Comparison of ENCODE assay signal across 17 mouse cellular contexts in the genomic region with DNA sequence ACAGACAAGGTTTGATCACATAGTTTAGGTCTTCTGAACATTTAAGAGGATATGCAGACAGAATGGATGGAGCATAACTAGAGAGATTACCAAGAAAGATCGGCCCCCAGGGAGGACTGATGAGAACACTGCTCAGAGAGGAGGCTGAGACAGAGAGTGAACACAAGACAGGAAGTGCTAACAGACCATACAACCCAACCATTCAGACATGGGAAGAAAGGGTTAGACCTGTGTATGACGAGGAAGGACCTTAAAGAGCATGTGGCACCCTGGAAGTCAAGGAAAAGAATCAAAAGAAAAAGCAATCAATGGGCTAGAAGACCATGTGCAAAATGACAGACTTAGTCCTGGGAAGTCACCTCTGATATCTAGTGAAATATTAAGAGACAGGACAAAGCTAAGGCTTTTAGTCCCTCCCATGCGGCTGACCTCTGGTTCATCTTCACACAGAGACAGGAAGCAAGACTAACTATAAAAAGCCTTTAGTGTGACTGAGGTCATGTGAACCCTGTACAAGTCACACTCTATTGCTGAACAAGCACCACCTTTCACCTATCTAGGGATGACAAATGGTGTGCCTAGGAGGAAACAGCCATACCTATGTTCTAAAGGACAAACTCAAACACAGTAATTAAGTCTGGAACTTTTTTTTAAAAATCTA. TPM values are rescaled to one million over a fixed set of nuclear protein-coding genes. Genes with fewer than 3 reads are reported as not detected.
DNase-seq lines count a peak whose midpoint lies in the region; ATAC-seq lines count a peak whose summit lies in the region.
"Had no signal": no experiment of that assay in that cellular context is flagged by ENCODE, and none has a peak within 500 bp of the region (broad histone marks: within the 10 kb centered on the region; RNA-seq: fewer than 3 reads in every experiment).

No protein-coding gene starts in this region.

- H3K4me2 ChIP-seq in liver, embryonic 16.5 days (ENCODE audit: low read depth, low read length): no peak overlapping the region
- H3K4me2 ChIP-seq: hindbrain, embryonic 12.5 days; limb, embryonic 13.5 days; lung, embryonic 15.5 days had no signal

- H3K4me1 ChIP-seq in liver, embryonic 16.5 days (ENCODE audit: control insufficient read depth, low read depth, low read length): peaks cover 4% of the 10 kb centered on the region; the same call in 1 of the 2 replicates
- H3K4me1 ChIP-seq: hindbrain, embryonic 12.5 days had no signal

- H3K27me3 ChIP-seq in liver, embryonic 16.5 days (ENCODE audit: control insufficient read depth, insufficient read depth, low read depth, low read length): no peaks in the 10 kb centered on the region
- H3K27me3 ChIP-seq: hindbrain, embryonic 12.5 days; limb, embryonic 13.5 days; lung, embryonic 15.5 days had no signal

- no peaks in the 10 kb centered on the region for H3K36me3 ChIP-seq in liver, embryonic 16.5 days (ENCODE audit: control insufficient read depth, insufficient read depth)
- H3K36me3 ChIP-seq: lung, embryonic 15.5 days had no signal

- H3K27ac ChIP-seq in liver, embryonic 16.5 days (ENCODE audit: low read length): peak overlapping the region; percentile 30; the same call in 1 of the 2 replicates
- H3K27ac ChIP-seq: hindbrain, embryonic 12.5 days; limb, embryonic 13.5 days; lung, embryonic 15.5 days had no signal

- DNase-seq in kidney, adult 11 months: peak; percentile 43
- DNase-seq in kidney, adult 18-20 months: no peak
- DNase-seq in liver: no peak
- DNase-seq in adipocyte (ENCODE audit: low spot score): peak; percentile 60
- DNase-seq in natural killer cell, adult 2 months (ENCODE audit: low spot score in 2 of 2): peak; percentile 41 to 68
- no peak for DNase-seq in frontal cortex, postnatal 14 days (ENCODE audit: low spot score in 2 of 2)
- no peak for DNase-seq in right cerebral cortex, adult 2 months (ENCODE audit: low spot score in 2 of 2)
- DNase-seq: cerebellum, adult 9-11 months; gastrocnemius, postnatal 25 days; midbrain, embryonic 14.5 days; right cerebral cortex, postnatal 14 days; thymus, adult 18-20 months had no signal

- WGBS in liver, embryonic 16.5 days (ENCODE audit: insufficient replicate concordance): 53% methylated on average over 3 of the region's 3 CpGs

- H3K4me3 ChIP-seq in liver, embryonic 16.5 days (ENCODE audit: low read depth, low read length): no peak overlapping the region
- H3K4me3 ChIP-seq: hindbrain, embryonic 12.5 days; limb, embryonic 13.5 days; lung, embryonic 15.5 days had no signal

- no peaks in the 10 kb centered on the region for H3K9me3 ChIP-seq in liver, embryonic 16.5 days (replicated peaks; ENCODE audit: control insufficient read depth, low read length)
- H3K9me3 ChIP-seq: G1E; hindbrain, embryonic 12.5 days; limb, embryonic 13.5 days; lung, embryonic 15.5 days had no signal

- H3K9ac ChIP-seq in liver, embryonic 16.5 days (ENCODE audit: low read depth, low read length): no peak overlapping the region
- H3K9ac ChIP-seq: hindbrain, embryonic 12.5 days; limb, embryonic 13.5 days; lung, embryonic 15.5 days had no signal

- ATAC-seq in liver, embryonic 16.5 days (ENCODE audit: low read depth): no peak

RNA-seq across cellular contexts. Expression of gene Zfp239, which starts 12.9 kb away (rescaled TPM):
- 1.7 and 2.3 TPM in 2 replicates for polyA plus RNA-seq in liver, embryonic 16.5 days (2015; fragmentation: Nextera tagmentation; extraction: Ambion mirVana)

RNA-seq across cellular contexts. Expression of gene Hnrnpf, which starts 25.4 kb away (rescaled TPM):
- polyA plus RNA-seq in liver, embryonic 16.5 days (2015; fragmentation: Nextera tagmentation; extraction: Ambion mirVana): 420 and 472 TPM in 2 replicates

RNA-seq across cellular contexts. Expression of gene Zfp637, which starts 33.8 kb away (rescaled TPM):
- polyA plus RNA-seq in liver, embryonic 16.5 days (2015; fragmentation: Nextera tagmentation; extraction: Ambion mirVana): 28.9 and 30.6 TPM in 2 replicates

Comparison
In these comparisons a context has a peak if more than half of its experiments do, and no peak if none do; other contexts are left out.
1. DNase-seq: peak in kidney, adult 11 months (single experiment), adipocyte (single experiment) and natural killer cell, adult 2 months (2 of 2); none in kidney, adult 18-20 months (single experiment), liver (single experiment), frontal cortex, postnatal 14 days (0 of 2) and right cerebral cortex, adult 2 months (0 of 2).